Mouse (Mus musculus) ES-E14 (cell line): ENCODE data around the gene Minos1. TPM values are rescaled to one million over a fixed set of nuclear protein-coding genes. Genes with fewer than 3 reads are reported as not detected.

Experiments used
- DNase-seq: peaks from one replicate; pipeline ENCODE4 v3.0.0-alpha.2; 2013; ENCODE audit warnings: low read depth, low spot score
- H3K27ac ChIP-seq: 2 replicates; pipeline ENCODE4 v1.5.1; 2012; ENCODE audit warnings: low read depth, mild to moderate bottlenecking, low read length, moderate library complexity, mixed read lengths; ENCODE audit not compliant: poor library complexity, insufficient read depth, severe bottlenecking
- H3K36me3 ChIP-seq: 2 replicates; pipeline ENCODE4 v1.6.1; 2012; ENCODE audit warnings: mild to moderate bottlenecking, low read length, moderate library complexity, mixed read lengths; ENCODE audit not compliant: control insufficient read depth, poor library complexity, insufficient read depth, severe bottlenecking
- H3K4me1 ChIP-seq, 2 experiments: fragments of 150-350 bp in 1 of 2; sonication (generic) in 1 of 2; 2 replicates each; pipeline ENCODE4 v1.6.1; 2012; ENCODE audit warnings: low read length in 2 of 2, mild to moderate bottlenecking in 1 of 2, mixed read lengths in 1 of 2; ENCODE audit not compliant: control insufficient read depth in 2 of 2, insufficient read depth in 2 of 2, poor library complexity in 1 of 2
- H3K4me3 ChIP-seq, 2 experiments: fragments of 150-350 bp in 1 of 2; sonication (generic) in 1 of 2; 2 replicates each; pipeline ENCODE4 v1.5.1; 2012; ENCODE audit warnings: low read length in 2 of 2, low read depth in 1 of 2, mild to moderate bottlenecking in 1 of 2, mixed read lengths in 1 of 2; ENCODE audit not compliant: insufficient read depth in 1 of 2, poor library complexity in 1 of 2, severe bottlenecking in 1 of 2
- H3K9ac ChIP-seq: 2 replicates; pipeline ENCODE4 v1.6.1; 2012; ENCODE audit warnings: low read depth, mild to moderate bottlenecking, low read length, mixed read lengths; ENCODE audit not compliant: poor library complexity, insufficient read depth, severe bottlenecking
- H3K9me3 ChIP-seq: fragments of 150-350 bp; sonication (generic); 2 replicates; pipeline ENCODE4 v1.6.1; 2012; ENCODE audit warnings: low read depth, mild to moderate bottlenecking, low read length; ENCODE audit not compliant: control insufficient read depth, insufficient read depth
- CHD2 ChIP-seq: IDR thresholded peaks from 2 replicates; pipeline ENCODE4 v1.6.1; 2014; ENCODE audit warnings: mild to moderate bottlenecking, low read depth, low read length, inconsistent platforms
- HCFC1 ChIP-seq: IDR thresholded peaks from 2 replicates; pipeline ENCODE4 v1.6.1; 2012; ENCODE audit warnings: low read length, inconsistent platforms, borderline replicate concordance; ENCODE audit not compliant: insufficient read depth
- MAFK ChIP-seq: IDR thresholded peaks from 2 replicates; pipeline ENCODE4 v1.6.1; 2014; ENCODE audit warnings: mild to moderate bottlenecking, low read depth, low read length, inconsistent platforms; ENCODE audit not compliant: insufficient read depth
- ZC3H11A ChIP-seq: IDR thresholded peaks from 2 replicates; pipeline ENCODE4 v1.6.1; 2012; ENCODE audit warnings: low read depth, mild to moderate bottlenecking, inconsistent platforms, low read length, borderline replicate concordance
- ZNF384 ChIP-seq: IDR thresholded peaks from 2 replicates; pipeline ENCODE4 v1.6.1; 2012; ENCODE audit warnings: low read depth, low read length, inconsistent platforms
- in situ Hi-C, 2 experiments: fragments of 600-800 bp; cut with MboI; formaldehyde crosslinking; loops; one replicate each; pipeline ENCODE4 v1.15.1; 2025; ENCODE audit warnings: low sequenced_read_pairs in 2 of 2, inconsistent platforms in 1 of 2; ENCODE audit not compliant: unreplicated experiment in 2 of 2
- total RNA-seq: library from RNA; depleted of rRNA; stranded (reverse); fragments of 300-350 nt; gene quantifications from 2 replicates; pipeline ENCODE4 v1.2.3, GENCODE M21; 2012

The Minos1 gene
- total RNA-seq, 1 experiment: 147 TPM

DNA sequence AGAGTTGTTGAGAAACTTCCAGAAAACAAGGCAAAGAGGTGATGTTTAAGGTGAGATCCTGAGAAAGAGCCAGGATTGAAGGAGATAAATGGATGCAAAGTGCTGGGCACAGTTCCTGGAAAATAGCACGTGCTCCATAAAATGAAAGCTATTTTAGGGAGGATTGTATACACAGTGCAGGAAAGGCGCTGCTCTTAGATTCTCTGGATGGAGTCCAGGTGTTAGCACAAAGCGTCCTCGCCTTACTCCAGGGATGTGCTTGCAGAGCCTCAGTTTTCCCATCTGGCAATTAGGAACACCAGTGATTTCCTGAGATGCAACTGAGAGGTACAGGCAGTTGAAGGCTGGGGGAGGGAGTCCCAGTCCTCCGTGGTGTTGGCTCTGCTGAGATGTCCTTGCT, 34.7 kb downstream of the Minos1 start:
- peaks cover 2 to 8% of the 10 kb centered on the region in 2 experiments; a peak in 3 of 4 replicates for H3K4me1 ChIP-seq
- TF ChIP-seq CHD2 (no peak), ZC3H11A (no peak), ZNF384 (no peak), MAFK (no peak), HCFC1 (no peak)
- H3K9ac ChIP-seq: no peak overlapping the region
- in situ Hi-C loops: loop anchor here in 1 of 2 experiments (25.0 kb wide), 1 partner anchor 191 kb away; no protein-coding TSS in a partner anchor
- no peaks in the 10 kb centered on the region for H3K9me3 ChIP-seq
- no peak overlapping the region for H3K27ac ChIP-seq
- no peak for DNase-seq
- no peak overlapping the region for H3K4me3 ChIP-seq
- no peaks in the 10 kb centered on the region for H3K36me3 ChIP-seq

GRCm38 (mm10) chr4:139095406-139095805, 35.5 kb downstream of the Minos1 start:
- no peak for DNase-seq
- no peak overlapping the region for H3K4me3 ChIP-seq
- H3K36me3 ChIP-seq: no peaks in the 10 kb centered on the region
- in situ Hi-C loops: loop anchor here in 1 of 2 experiments (25.0 kb wide), 1 partner anchor 192 kb away; no protein-coding TSS in a partner anchor
- H3K9ac ChIP-seq: no peak overlapping the region
- peaks cover 2 to 10% of the 10 kb centered on the region in 2 experiments; a peak in 3 of 4 replicates for H3K4me1 ChIP-seq
- H3K27ac ChIP-seq: no peak overlapping the region
- TF ChIP-seq ZC3H11A (no peak), MAFK (no peak), CHD2 (no peak), HCFC1 (no peak), ZNF384 (no peak)
- no peaks in the 10 kb centered on the region for H3K9me3 ChIP-seq

- H3K27ac ChIP-seq: no peak overlapping the region
- H3K4me3 ChIP-seq: peak overlapping the region; percentile 51 to 72; a peak in 3 of 4 replicates
- H3K9ac ChIP-seq: peak overlapping the region; percentile 57; the same call in 1 of the 2 replicates
- no peaks in the 10 kb centered on the region for H3K9me3 ChIP-seq
- peaks cover 2 to 10% of the 10 kb centered on the region in 2 experiments; a peak in 3 of 4 replicates for H3K4me1 ChIP-seq
- TF ChIP-seq ZC3H11A (no peak), MAFK (no peak), CHD2 (no peak), ZNF384 (no peak), HCFC1 (no peak)
- DNase-seq: no peak
- H3K36me3 ChIP-seq: no peaks in the 10 kb centered on the region
- in situ Hi-C loops: loop anchor here in 1 of 2 experiments (25.0 kb wide), 1 partner anchor 194 kb away; no protein-coding TSS in a partner anchor
These were observed 37.8 kb downstream of the Minos1 start for GRCm38 (mm10) chr4:139093196-139093530.

GRCm38 (mm10) chr4:139092356-139093195, 38.3 kb downstream of the Minos1 start, which contains the start of gene Nbl1:
Gene Nbl1 (minus strand): TSS chr4:139092993.
- TF ChIP-seq CHD2: no peak
- TF ChIP-seq HCFC1: no peak
- no peak for TF ChIP-seq ZNF384
- Histone ChIP-seq H3K9ac (peak within 1 kb of the TSS; percentile 57), H3K27ac (no peak within 1 kb of the TSS), H3K36me3 (no peaks in the 10 kb centered on the region), H3K4me3 (peak within 1 kb of the TSS; percentile 61 to 72), H3K4me1 (peaks cover 2 to 10% of the 10 kb centered on the region in 2 experiments; a peak in 3 of 4 replicates), H3K9me3 (no peaks in the 10 kb centered on the region)
- no peak for DNase-seq
- in situ Hi-C loops: loop anchor here in 1 of 2 experiments (25.0 kb wide), 1 partner anchor 195 kb away; no protein-coding TSS in a partner anchor
